Mouse (Mus musculus) embryonic facial prominence, embryonic 15.5 days (tissue): ENCODE data around the gene Gm13283. TPM values are rescaled to one million over a fixed set of nuclear protein-coding genes. Genes with fewer than 3 reads are reported as not detected.
"Not testable (repeated sequence)": the region's sequence is repeated elsewhere in the genome, so short reads cannot be mapped to it uniquely, and the experiment has no call there.

Source experiments
- ATAC-seq: fragments of 200-750 bp; cut with Nextera tagmentation; 2 replicates; pipeline ENCODE4 v1.8.0; 2017; ENCODE audit warnings: low read depth, moderate TSS enrichment; ENCODE audit not compliant: insufficient number of reproducible peaks, low FRiP score, low TSS enrichment
- H3K27ac ChIP-seq: fragments of 300-500 bp; sonication (generic); replicated peaks from 2 replicates; pipeline ENCODE4 v1.5.1; 2015; ENCODE audit warnings: mild to moderate bottlenecking, inconsistent platforms
- H3K27me3 ChIP-seq: fragments of 300-500 bp; sonication (generic); 2 replicates; pipeline ENCODE4 v1.6.1; 2015; ENCODE audit warnings: inconsistent platforms
- H3K36me3 ChIP-seq: fragments of 300-500 bp; sonication (generic); 2 replicates; pipeline ENCODE4 v1.6.1; 2015; ENCODE audit warnings: mild to moderate bottlenecking, inconsistent platforms
- H3K4me1 ChIP-seq: fragments of 300-500 bp; sonication (generic); 2 replicates; pipeline ENCODE4 v1.6.1; 2015; ENCODE audit warnings: inconsistent platforms
- H3K4me2 ChIP-seq: fragments of 300-500 bp; sonication (generic); replicated peaks from 2 replicates; pipeline ENCODE4 v1.6.1; 2015; ENCODE audit warnings: mild to moderate bottlenecking, inconsistent platforms
- H3K4me3 ChIP-seq: fragments of 300-500 bp; sonication (generic); replicated peaks from 2 replicates; pipeline ENCODE4 v1.5.1; 2015; ENCODE audit warnings: mild to moderate bottlenecking, inconsistent platforms
- H3K9ac ChIP-seq: fragments of 300-500 bp; sonication (generic); 2 replicates; pipeline ENCODE4 v1.6.1; 2015; ENCODE audit warnings: inconsistent platforms
- H3K9me3 ChIP-seq: fragments of 300-500 bp; sonication (generic); replicated peaks from 2 replicates; pipeline ENCODE4 v1.6.1; 2016; ENCODE audit warnings: inconsistent platforms
- WGBS: fragments of 180-500 bp; shearing (Covaris S2); methylation state at CpG from one replicate; pipeline ENCODE4 v1.1.7; 2015; 5-methylcytosine and 5-hydroxymethylcytosine counted together
- polyA plus RNA-seq: library from polyadenylated mRNA; unstranded; fragments of >200 nt; fragmentation: Nextera tagmentation; extraction: Ambion mirVana; gene quantifications from 2 replicates; pipeline ENCODE4 v1.2.1, GENCODE M21; 2015

The Gm13283 gene
- polyA plus RNA-seq, 1 experiment from 2014 or later, result 0.32 TPM

- WGBS, result 9% methylated on average over 6 of the region's 7 CpGs
- H3K9me3 ChIP-seq, H3K4me2 ChIP-seq, H3K9ac ChIP-seq, H3K27me3 ChIP-seq, ATAC-seq, H3K27ac ChIP-seq, H3K36me3 ChIP-seq, H3K4me1 ChIP-seq, H3K4me3 ChIP-seq: not testable (repeated sequence)
Measured at GRCm38 (mm10) chr4:88799365-88799764, 39.4 kb downstream of the Gm13283 start, which contains the start of gene Gm13285. Gm13285 (plus strand) TSS chr4:88799665.

- WGBS, result no CpG with 5 or more reads among the region's 29 CpGs
- not testable (repeated sequence) for H3K27ac ChIP-seq, H3K27me3 ChIP-seq, H3K9ac ChIP-seq, H3K4me1 ChIP-seq, ATAC-seq, H3K36me3 ChIP-seq, H3K9me3 ChIP-seq, H3K4me3 ChIP-seq, H3K4me2 ChIP-seq
Measured at GRCm38 (mm10) chr4:88802954-88803353, 43.0 kb downstream of the Gm13283 start, which contains the start of gene Gm13287. Gm13287 (plus strand) TSS chr4:88803254.

GRCm38 (mm10) chr4:88805231-88805630 lies 45.3 kb downstream of the Gm13283 start, which contains the start of gene Gm13288:
Gm13288 (plus strand) TSS chr4:88805531.
- not testable (repeated sequence) for H3K27me3 ChIP-seq, H3K9ac ChIP-seq, H3K27ac ChIP-seq, H3K4me1 ChIP-seq, H3K9me3 ChIP-seq, ATAC-seq, H3K36me3 ChIP-seq
- 0 out of 2 replicates have a peak within 1 kb of the TSS, but pooled peaks have one; percentile 27 for H3K4me2 ChIP-seq
- no CpG with 5 or more reads among the region's 8 CpGs for WGBS
- peak within 1 kb of the TSS; percentile 28 for H3K4me3 ChIP-seq

DNA sequence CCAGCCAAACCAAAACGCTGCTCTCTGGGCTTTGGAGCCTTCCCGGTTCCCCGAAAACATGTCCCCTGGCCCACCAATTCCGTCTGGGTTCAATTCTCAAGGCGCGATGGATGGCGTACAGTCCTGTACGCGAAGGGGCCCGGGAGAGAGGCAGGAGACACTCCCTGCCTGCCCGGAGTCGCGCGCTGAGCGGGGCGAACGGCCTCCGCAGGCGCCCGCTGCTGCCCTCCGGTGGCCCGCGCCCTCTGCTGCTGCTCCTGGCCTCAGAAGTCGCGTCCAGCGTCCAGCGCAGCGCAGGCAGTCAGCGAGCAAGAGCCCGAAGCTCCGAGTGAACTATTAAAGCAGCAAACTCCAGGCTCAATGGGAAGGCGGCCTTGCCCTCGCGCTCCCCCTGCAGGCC lies 45.8 kb downstream of the Gm13283 start:
- H3K36me3 ChIP-seq, H3K27me3 ChIP-seq, H3K9me3 ChIP-seq, H3K4me1 ChIP-seq, ATAC-seq, H3K27ac ChIP-seq, H3K9ac ChIP-seq: not testable (repeated sequence)
- H3K4me3 ChIP-seq, result peak overlapping the region; percentile 28
- no CpG with 5 or more reads among the region's 34 CpGs for WGBS
- H3K4me2 ChIP-seq, result 0 out of 2 replicates have a peak overlapping the region, but pooled peaks have one; percentile 27

Other genes with a start within 250 kb of the Gm13283 start
- gene Ifnb1, start 237.3 kb upstream of the Gm13283 start, polyA plus RNA-seq, result not detected in 2 replicates
- gene Ifna15, start 201.9 kb upstream of the Gm13283 start, polyA plus RNA-seq, result not detected in 2 replicates
- gene Ifna14, start 188.3 kb upstream of the Gm13283 start, polyA plus RNA-seq, result not detected in 2 replicates
- gene Ifna9, start 167.7 kb upstream of the Gm13283 start, polyA plus RNA-seq, result not detected in 2 replicates
- not detected in 2 replicates for gene Ifna12, start 156.7 kb upstream of the Gm13283 start, polyA plus RNA-seq
- not detected in 2 replicates for gene C87499, start 125.7 kb upstream of the Gm13283 start, polyA plus RNA-seq
- not detected in 2 replicates for gene Ifna13, start 115.7 kb upstream of the Gm13283 start, polyA plus RNA-seq
- not detected in 2 replicates for gene Ifna16, start 83.2 kb upstream of the Gm13283 start, polyA plus RNA-seq
- gene Ifna2, start 76.2 kb upstream of the Gm13283 start, polyA plus RNA-seq, result not detected in 2 replicates
- gene Ifnab, start 68.8 kb upstream of the Gm13283 start, polyA plus RNA-seq, result not detected in 2 replicates
- gene Gm26566, start 38.3 kb upstream of the Gm13283 start, polyA plus RNA-seq, result 0.72 and 1.2 TPM in 2 replicates
- gene Klhl9, start 37.7 kb upstream of the Gm13283 start, polyA plus RNA-seq, result 90.9 and 93.4 TPM in 2 replicates
- not detected in 2 replicates for gene Gm13271, start 5.3 kb upstream of the Gm13283 start, polyA plus RNA-seq
- 0.49 and 0.58 TPM in 2 replicates for gene Gm13290, start 13.7 kb downstream of the Gm13283 start, polyA plus RNA-seq
- not detected in 2 replicates for gene Gm13289, start 16.8 kb downstream of the Gm13283 start, polyA plus RNA-seq
- gene Gm13272, start 19.7 kb downstream of the Gm13283 start, polyA plus RNA-seq, result not detected in 2 replicates
- gene Ifnz, start 22.0 kb downstream of the Gm13283 start, polyA plus RNA-seq, result 0.28 and 0.69 TPM in 2 replicates
- 1.0 TPM in 1 of 2 replicates, not detected in the other for gene Gm13276, start 25.6 kb downstream of the Gm13283 start, polyA plus RNA-seq
- not detected in 2 replicates for gene Gm13277, start 28.5 kb downstream of the Gm13283 start, polyA plus RNA-seq
- gene Gm13278, start 31.4 kb downstream of the Gm13283 start, polyA plus RNA-seq, result not detected in 2 replicates
- gene Gm13275, start 34.4 kb downstream of the Gm13283 start, polyA plus RNA-seq, result not detected in 2 replicates
- gene Gm13279, start 37.3 kb downstream of the Gm13283 start, polyA plus RNA-seq, result not detected in 2 replicates
- 1.7 TPM in 2 replicates for gene Gm13285, start 39.5 kb downstream of the Gm13283 start, polyA plus RNA-seq
- gene Gm13287, start 43.1 kb downstream of the Gm13283 start, polyA plus RNA-seq, result not detected in 2 replicates
- gene Gm13288, start 45.4 kb downstream of the Gm13283 start, polyA plus RNA-seq, result not detected in 2 replicates
- gene Ifna7, start 56.1 kb downstream of the Gm13283 start, polyA plus RNA-seq, result not detected in 2 replicates
- gene Ifna11, start 59.8 kb downstream of the Gm13283 start, polyA plus RNA-seq, result not detected in 2 replicates
- not detected in 2 replicates for gene Ifna6, start 67.3 kb downstream of the Gm13283 start, polyA plus RNA-seq
- not detected in 2 replicates for gene Ifna5, start 75.4 kb downstream of the Gm13283 start, polyA plus RNA-seq
- gene Ifna4, start 81.7 kb downstream of the Gm13283 start, polyA plus RNA-seq, result not detected in 2 replicates
- not detected in 2 replicates for gene Ifna1, start 90.0 kb downstream of the Gm13283 start, polyA plus RNA-seq
- not detected in 2 replicates for gene Ifne, start 120.1 kb downstream of the Gm13283 start, polyA plus RNA-seq